Mouse (Mus musculus): ENCODE measurements at regions not wholly inside any gene's neighbourhood (a gene's known extent, or its start where the extent isn't known, plus 50 kb on each side); places are given as distances from the start of the nearest gene placed in this dataset.

GRCm38 (mm10) chr3:115655020-115655419, 59.9 kb downstream of the S1pr1 start:
- intact Hi-C loops (cut with DNase I) = no loop called here

GRCm38 (mm10) chr3:115652236-115652635, 62.6 kb downstream of the S1pr1 start:
- no peak for DNase-seq
- intact Hi-C loops (cut with DNase I) = no loop called here

More at GRCm38 (mm10) chr3:115655020-115655419, 59.9 kb downstream of the S1pr1 start:
- DNase-seq = no peak

DNA sequence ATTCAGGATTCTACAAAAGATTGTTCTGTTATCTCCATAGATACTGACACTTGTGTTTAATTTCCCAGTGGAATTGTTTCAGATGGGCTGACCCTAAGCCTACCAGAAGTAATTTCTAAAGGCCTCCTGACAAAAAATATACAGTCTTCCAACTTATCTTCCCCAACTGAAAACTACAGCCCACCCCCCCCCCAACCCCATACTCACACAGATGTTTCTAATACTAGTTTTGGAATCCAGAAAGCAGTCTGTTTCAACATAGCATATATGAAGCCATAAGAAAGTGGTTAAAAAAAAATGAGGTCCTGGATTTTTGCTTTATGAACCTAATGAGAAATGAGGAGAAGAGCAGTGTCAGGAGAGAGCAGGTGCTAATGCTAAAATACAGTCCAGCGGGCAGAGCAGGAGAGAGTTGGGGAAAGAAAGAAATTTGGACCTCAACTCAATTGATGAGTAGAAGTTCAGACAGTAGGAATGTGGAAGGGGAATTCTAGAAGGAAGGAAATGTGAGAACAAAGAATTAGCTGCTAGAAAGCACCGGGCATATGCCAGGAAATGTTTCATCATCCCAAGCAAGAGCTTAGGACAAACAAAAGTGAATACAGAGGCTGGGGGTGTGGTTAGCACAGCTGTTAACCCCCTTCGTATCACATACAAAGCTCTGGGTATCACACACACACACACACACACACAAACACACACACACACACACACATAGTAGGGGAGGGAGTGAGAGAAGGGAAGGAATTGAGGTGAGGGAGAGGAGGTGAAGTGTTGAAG, 65.3 kb downstream of the S1pr1 start:
- intact Hi-C loops (cut with DNase I) = no loop called here
- DNase-seq = no peak

GRCm38 (mm10) chr3:115646993-115647392, 67.9 kb downstream of the S1pr1 start:
- DNase-seq = peak; percentile 54 to 63
- intact Hi-C loops (cut with DNase I) = no loop called here

GRCm38 (mm10) chr3:115644307-115644706, 70.6 kb downstream of the S1pr1 start:
- DNase-seq = no peak
- intact Hi-C loops (cut with DNase I) = no loop called here

DNA sequence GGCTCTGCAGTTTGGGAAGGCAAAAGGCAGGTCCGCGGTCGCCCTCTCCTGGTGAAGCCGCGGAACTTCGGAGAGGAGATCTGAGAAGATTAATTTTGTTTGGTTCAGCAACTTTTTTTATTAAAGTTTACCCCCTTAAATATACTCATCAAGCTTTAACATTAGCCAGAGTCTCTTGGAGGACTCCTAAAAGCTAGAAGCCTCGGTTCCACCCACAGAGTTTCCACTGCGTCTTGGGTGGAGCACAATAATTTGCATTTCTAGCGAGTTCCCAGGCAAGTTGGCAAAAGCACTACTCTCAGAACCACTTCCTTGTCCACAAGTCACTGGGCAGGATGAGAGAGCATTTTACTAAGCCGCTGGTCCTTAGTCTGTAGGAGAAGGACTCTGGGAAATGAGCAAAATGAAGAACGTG, 72.0 kb downstream of the S1pr1 start:
- intact Hi-C loops (cut with DNase I) = loop anchor here (1.0 to 2.0 kb wide), 2 partner anchors 47 to 112 kb away; no protein-coding TSS in a partner anchor
- peak; percentile 88 to 93 for DNase-seq

GRCm38 (mm10) chr3:115642001-115642845, 72.6 kb downstream of the S1pr1 start:
- intact Hi-C loops (cut with DNase I) = loop anchor here (1.0 to 2.0 kb wide), 2 partner anchors 46 to 111 kb away; no protein-coding TSS in a partner anchor
- peak; percentile 35 to 49 for DNase-seq

DNA sequence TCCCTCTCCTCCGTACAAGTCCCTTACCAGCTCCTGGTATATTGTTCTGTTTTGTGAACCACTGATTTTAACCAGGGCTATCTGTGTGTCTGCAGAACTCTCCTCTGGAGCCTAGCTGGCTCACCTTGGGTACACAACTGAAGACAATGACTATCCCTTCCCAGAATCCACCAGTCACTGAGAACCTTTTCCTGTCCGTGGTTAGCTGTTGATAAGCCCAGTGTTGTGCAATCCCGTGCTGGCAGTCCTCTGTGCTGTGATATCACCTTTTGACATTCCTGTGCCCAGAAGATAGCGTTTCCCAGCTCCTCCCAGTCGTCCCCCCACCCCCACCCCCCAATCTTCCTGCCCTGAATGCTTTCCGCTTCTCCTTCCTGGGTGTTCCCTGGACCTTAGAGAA, 73.5 kb downstream of the S1pr1 start:
- peak; percentile 76 to 87 for DNase-seq
- intact Hi-C loops (cut with DNase I) = loop anchor here (2.0 kb wide), 1 partner anchor 15 kb away; no protein-coding TSS in a partner anchor

DNA sequence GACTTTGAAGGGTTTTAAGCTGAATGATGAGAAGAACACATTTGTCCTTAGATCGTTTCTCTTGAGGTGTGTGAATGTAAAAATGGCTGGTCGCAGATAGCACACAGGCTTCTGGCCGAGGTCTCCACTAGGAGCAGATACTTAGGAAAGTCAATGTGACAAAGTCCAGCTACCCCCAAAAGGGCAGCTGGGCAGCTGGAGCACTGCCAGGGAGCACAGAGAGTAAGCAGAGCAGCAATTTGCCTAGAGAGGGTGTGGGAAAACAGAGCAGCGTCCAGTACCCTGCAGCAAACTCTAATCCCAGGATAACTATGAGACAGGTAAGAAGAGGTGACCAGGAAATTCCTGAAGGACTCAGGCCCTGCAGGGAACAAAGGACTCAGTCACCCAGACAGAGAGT, 79.4 kb downstream of the S1pr1 start:
- DNase-seq = peak in 1 of 2 experiments; percentile 37
- intact Hi-C loops (cut with DNase I) = no loop called here

GRCm38 (mm10) chr3:115635081-115635480, 79.8 kb downstream of the S1pr1 start:
- no peak for DNase-seq
- intact Hi-C loops (cut with DNase I) = no loop called here

- intact Hi-C loops (cut with DNase I) = no loop called here
- no peak for DNase-seq
Measured at GRCm38 (mm10) chr3:115632417-115632743, 82.5 kb downstream of the S1pr1 start.

GRCm38 (mm10) chr3:115631573-115632416, 83.1 kb downstream of the S1pr1 start:
- intact Hi-C loops (cut with DNase I) = no loop called here
- DNase-seq = no peak

DNA sequence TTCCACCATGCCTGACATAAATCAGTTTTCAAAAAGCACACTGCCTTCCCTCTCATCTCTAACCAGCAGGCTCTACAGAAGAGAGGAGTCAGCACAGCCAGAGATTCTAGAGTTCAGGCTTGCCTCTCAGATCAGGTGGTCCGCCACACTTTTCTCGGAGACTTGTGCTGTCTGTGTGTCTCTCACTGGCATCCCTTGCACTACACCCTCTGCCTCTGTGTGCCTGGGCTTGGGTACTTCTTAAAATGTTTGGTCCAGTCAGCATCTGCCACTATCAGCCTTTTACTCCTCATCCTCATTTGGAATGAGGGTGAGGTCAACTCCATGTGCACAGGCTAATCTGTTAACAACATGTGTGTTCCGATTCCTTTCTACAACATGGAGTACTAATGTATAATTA, 92.0 kb downstream of the S1pr1 start:
- no peak for DNase-seq
- intact Hi-C loops (cut with DNase I) = no loop called here

GRCm38 (mm10) chr3:115622300-115622699, 92.6 kb downstream of the S1pr1 start:
- DNase-seq = peak in 1 of 2 experiments; percentile 47
- intact Hi-C loops (cut with DNase I) = no loop called here

DNA sequence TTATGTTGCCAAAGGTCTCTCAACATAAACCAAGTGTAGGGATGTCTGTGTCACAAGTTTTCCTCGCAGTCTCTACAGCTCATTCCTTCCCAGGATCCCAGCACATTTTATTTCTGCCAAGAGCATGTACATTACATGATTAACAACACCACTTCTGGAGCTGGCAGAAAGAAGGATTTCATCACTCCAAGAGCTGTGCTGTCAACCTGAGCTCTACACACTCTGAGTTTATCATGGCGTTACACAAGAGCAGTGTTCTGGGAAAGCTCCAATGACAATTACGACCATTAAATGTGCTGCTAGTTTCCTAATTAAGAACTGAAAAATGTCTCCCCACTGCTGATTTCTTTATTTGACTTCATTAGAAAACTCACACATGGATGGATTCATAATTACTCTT, 94.9 kb downstream of the S1pr1 start:
- intact Hi-C loops (cut with DNase I) = no loop called here
- peak; percentile 73 to 82 for DNase-seq

DNA sequence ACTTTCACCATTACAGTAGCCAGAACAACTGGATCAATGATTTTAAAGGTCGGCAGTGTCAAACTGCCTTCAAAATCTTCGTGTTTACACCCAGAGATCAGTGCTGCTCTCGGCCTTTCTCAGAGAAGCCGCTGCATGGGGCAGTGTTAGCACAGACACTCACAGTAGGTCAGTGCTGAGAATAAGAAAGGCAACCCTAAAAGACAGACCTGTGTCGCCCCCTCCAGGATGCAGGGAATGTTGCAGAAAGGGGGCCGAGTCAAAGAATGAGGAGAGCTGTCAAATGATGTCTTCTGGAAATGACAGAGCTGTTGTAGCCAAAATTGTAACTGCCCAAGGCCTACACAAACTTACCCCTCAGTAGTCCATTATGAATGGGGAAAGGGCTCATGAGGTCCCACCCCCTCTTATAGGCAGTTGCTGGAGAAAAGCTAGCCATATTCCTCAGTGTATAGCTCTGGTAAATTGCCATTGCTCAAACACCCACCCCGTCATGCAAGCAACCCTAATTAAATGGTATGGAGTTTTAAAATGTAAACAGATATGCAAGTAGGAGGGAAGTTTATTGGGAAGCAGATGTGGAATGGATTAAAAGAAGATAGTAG, 98.8 kb downstream of the S1pr1 start:
- peak in 1 of 2 experiments; percentile 31 for DNase-seq
- intact Hi-C loops (cut with DNase I) = loop anchor here (2.0 kb wide), 1 partner anchor 19 kb away; no protein-coding TSS in a partner anchor

DNA sequence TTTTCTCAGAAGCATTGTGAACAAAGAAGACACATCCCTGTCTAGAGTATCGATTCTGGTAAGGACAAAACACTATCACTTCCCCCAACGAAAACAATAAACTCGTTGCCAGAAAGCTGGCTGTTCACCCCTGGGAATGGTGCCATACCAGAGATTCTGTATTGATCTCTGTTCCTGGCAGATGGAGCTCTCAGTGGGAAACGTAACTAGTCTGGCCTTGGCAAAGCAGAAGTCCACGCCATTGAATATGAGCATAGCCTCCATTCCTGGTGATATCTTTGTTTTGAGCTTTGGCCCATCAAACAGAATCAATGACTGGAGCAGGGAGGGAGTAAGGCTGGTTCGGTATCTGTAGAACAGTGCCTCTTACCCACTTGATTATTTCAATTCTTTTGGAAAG, 102.0 kb downstream of the S1pr1 start:
- intact Hi-C loops (cut with DNase I) = no loop called here
- no peak for DNase-seq

- intact Hi-C loops (cut with DNase I) = no loop called here
- DNase-seq = no peak
Measured at GRCm38 (mm10) chr3:115608087-115608486, 106.8 kb downstream of the S1pr1 start.

DNA sequence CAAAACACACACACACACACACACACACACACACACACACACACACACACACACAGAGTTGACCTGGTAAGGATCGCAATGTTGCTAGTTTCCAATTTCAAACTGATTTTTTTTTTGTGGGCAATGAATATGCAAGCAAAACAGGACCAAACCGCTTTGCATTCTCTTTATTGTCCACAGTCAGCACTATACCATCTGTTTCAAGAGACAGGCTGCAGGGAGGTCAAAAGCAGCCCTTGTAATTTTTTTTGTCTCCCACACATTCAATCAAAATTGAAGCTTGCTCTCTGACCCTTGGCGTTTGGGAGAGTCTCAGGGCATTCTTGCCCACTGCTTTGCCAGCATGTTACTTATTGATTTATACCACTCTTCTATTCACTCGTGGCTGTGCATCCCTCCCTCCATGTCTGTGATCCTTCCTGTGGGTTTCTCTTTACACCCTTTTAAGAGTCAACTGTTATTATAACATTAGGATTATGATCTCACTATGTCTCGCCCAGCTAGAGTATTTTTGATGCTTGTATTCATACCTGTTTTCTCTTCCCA, 110.1 kb downstream of the S1pr1 start:
- intact Hi-C loops (cut with DNase I) = no loop called here
- DNase-seq = no peak

GRCm38 (mm10) chr3:115604267-115604666, 110.6 kb downstream of the S1pr1 start:
- no peak for DNase-seq
- intact Hi-C loops (cut with DNase I) = no loop called here

All from heart, postnatal 10 days (tissue).